Mouse (Mus musculus): ENCODE measurements around the gene Malsu1.

Gene Malsu1

GRCm38 (mm10) chr6:49073304-49074116, at the start of gene Malsu1:
TSS of gene Malsu1 (plus strand) at chr6:49073795.
- DNase-seq (ENCODE audit: low spot score), result peak; percentile 96

DNA sequence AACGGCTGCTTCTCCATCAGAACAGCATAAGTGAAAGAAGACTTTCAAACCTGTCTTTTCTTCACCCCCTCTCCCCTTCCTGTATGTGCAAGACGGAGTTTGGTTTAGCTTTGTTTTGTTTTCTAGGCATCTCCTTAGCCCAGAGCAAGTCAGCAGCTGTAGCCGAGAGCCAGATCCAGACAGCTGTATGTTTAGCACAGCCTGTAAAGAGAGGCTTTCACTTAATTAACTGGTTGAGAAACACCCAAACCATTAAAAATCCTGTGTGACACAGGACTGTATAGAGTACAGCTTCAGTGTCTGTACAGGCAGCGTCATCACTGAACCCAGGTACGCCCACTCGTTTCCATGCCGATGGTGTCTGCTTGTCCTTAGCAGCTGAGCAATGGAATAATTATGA, 48.3 kb upstream of the Malsu1 start:
- no peak for DNase-seq (ENCODE audit: low spot score)

- DNase-seq (ENCODE audit: low spot score), result no peak
Measured at GRCm38 (mm10) chr6:49026496-49026895, 47.1 kb upstream of the Malsu1 start.

DNA sequence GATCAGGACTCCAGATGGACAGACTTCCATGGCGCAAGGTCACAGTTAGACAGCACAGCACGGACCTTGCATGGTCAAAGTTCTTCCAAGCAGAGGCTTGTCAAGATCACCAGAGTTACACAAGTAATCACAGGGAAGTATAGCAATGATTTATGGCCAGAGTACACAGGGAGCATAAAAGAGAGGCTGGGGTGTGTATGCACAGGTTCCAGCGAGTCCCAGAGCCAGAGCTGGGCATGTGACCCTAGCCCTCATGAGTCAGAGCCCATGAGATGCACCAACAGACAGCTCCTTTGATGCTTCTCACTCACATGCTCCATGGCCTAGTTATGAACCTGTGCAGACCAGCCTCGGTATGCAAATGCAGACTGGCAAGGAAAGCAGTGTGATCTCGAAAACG, 45.6 kb upstream of the Malsu1 start:
- peak; percentile 67 for DNase-seq (ENCODE audit: low spot score)

DNA sequence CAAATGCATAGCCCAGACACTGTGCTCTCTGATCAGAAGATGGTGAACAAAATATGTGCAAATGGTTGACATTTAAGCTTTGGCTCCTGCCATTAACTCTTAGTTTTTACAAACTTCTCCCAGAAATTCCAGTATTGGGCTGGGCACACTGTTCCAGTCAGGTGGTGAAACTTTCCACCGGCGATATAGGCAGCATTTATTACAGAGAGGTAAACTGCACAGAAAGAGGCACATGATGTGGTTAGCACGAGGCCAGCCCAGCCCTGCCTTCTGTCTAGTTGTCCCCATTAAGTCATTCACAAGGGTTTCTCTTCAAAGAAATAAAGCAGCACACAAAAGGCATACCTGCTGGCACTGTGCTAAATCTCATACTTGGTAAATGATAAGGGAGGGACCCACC, 44.9 kb upstream of the Malsu1 start:
- DNase-seq (ENCODE audit: low spot score), result no peak

GRCm38 (mm10) chr6:49031230-49031629, 42.4 kb upstream of the Malsu1 start:
- no peak for DNase-seq (ENCODE audit: low spot score)

DNA sequence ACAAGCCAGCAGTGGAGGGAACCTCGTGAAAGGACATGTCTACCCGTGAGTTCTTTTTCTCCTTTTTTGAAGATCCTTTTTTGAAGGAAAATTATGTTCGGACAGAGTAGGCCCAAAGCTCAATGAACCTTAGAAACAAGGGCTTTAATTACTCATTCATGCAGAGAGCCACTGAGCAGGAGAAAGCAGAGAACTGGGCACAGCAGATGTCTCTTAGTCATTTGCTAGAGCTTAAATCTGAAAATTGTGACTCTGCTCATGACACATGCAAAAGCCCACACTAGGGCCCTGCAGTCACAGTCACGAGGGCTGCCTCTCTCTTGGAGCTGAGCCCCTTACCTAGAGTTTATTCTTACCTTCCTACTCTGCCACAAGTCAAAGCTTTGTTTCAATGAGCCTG, 40.8 kb upstream of the Malsu1 start:
- DNase-seq (ENCODE audit: low spot score), result no peak

- peak; percentile 23 for DNase-seq (ENCODE audit: low spot score)
Measured at GRCm38 (mm10) chr6:49036275-49037267, 37.0 kb upstream of the Malsu1 start, which contains the start of gene Gpnmb. TSS of gene Gpnmb (plus strand) at chr6:49036546.

DNA sequence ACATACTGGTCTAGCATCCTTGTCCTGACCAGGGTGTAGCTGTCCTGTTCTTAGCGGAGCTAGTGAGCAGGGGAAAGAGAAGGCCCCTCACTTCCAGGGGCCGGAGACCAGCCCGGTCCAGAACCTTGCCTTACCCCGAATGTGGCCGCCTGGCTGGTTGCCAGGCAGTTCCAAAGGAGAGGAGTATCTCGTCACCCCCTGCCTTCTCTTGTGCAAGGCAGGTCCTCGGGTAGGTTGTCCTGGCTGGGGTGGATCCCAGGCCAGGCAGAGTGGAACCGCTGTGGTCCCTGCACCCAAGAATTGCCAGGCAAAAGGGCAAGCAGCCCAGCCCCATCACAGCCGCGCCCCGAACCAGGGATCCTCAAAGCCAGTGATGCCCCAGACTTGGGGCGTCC, 36.3 kb upstream of the Malsu1 start:
- DNase-seq (ENCODE audit: low spot score), result no peak

- peak; percentile 76 for DNase-seq (ENCODE audit: low spot score)
Measured at GRCm38 (mm10) chr6:49039470-49040180, 34.0 kb upstream of the Malsu1 start.

- DNase-seq (ENCODE audit: low spot score), result peak; percentile 24
Measured at GRCm38 (mm10) chr6:49046502-49046901, 27.1 kb upstream of the Malsu1 start.

DNA sequence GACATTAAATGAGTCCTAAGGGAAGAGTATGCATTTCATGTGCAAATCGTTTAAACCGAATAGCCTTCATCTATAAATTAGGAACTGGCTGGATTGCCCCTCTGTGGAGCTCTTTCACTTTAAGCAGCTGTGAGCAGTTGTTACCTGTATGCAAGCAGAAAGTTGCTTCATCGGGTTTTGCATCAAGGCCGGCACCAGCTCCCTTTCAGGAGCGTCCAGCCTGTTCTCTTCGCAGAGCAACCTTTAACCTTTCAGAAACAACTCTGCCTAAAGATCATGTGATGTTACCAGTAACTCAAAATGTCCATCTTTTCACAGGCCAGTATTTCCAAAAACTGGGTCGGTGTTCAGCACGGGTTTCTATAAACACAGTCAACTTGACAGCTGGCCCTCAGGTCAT, 26.6 kb upstream of the Malsu1 start:
- DNase-seq (ENCODE audit: low spot score), result no peak

- no peak for DNase-seq (ENCODE audit: low spot score)
Measured at GRCm38 (mm10) chr6:49047848-49048247, 25.7 kb upstream of the Malsu1 start.

- no peak for DNase-seq (ENCODE audit: low spot score)
Measured at GRCm38 (mm10) chr6:49048395-49048794, 25.2 kb upstream of the Malsu1 start.

GRCm38 (mm10) chr6:49050677-49051410, 22.8 kb upstream of the Malsu1 start:
- no peak for DNase-seq (ENCODE audit: low spot score)

- DNase-seq (ENCODE audit: low spot score), result no peak
Measured at GRCm38 (mm10) chr6:49052191-49052590, 21.4 kb upstream of the Malsu1 start.

GRCm38 (mm10) chr6:49055256-49055733, 18.3 kb upstream of the Malsu1 start:
- DNase-seq (ENCODE audit: low spot score), result no peak

DNA sequence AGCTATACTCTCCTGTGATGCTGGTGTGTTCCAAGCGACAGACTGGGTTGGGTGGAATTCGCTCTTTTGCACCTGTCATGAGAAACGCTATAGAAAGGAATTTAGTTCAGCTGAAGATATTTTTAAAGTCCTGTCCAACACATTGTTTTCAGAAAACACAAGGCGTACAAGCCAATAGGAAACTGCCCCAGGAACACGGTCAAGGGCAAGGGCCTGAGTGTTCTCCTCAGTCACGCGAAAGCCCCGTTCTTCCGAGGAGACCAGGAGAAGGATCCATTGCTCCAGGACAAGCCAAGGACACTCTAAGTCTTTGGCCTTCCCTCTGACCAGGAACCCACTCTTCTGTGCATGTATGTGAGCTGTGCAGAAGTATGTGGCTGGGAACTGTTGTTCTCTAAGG, 17.6 kb upstream of the Malsu1 start:
- no peak for DNase-seq (ENCODE audit: low spot score)

GRCm38 (mm10) chr6:49057053-49058021, 16.3 kb upstream of the Malsu1 start:
- DNase-seq (ENCODE audit: low spot score), result peak; percentile 75

GRCm38 (mm10) chr6:49068361-49068760, 5.2 kb upstream of the Malsu1 start:
- no peak for DNase-seq (ENCODE audit: low spot score)

Measured in urinary bladder, postnatal 14 days (tissue).